Mouse (Mus musculus) kidney, postnatal 25 days (tissue): ENCODE measurements around the gene Gm10974.

ENCODE experiments used
- DNase-seq, 2 experiments: peaks; one replicate each; pipeline ENCODE4 v3.0.0; 2021; ENCODE audit warnings: mixed read lengths in 2 of 2

Gene Gm10974

GRCm38 (mm10) chr7:66406971-66407370, 41.3 kb downstream of the Gm10974 start:
- DNase-seq = no peak

- DNase-seq = peak in 1 of 2 experiments; percentile 38
Measured at GRCm38 (mm10) chr7:66409433-66409832, 43.7 kb downstream of the Gm10974 start.

DNA sequence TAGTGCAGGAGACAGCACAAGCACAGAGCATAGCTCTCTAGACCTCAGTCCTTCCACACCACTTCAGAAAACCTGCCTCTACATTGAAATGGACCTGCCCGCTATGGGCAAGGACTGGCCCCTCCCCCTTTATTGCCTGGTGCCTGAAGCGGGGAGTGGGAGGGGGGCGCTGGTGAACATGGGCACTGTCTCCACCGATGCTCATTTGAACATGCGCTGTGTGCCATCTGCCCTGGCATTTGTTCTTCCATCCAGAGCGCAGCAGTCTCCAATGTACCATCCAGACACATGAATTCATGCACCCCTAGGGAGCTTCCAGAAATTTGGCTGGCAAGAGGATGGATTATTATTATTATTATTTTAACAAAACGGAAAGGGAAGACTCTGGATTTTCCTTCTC, 47.4 kb downstream of the Gm10974 start:
- no peak for DNase-seq

DNA sequence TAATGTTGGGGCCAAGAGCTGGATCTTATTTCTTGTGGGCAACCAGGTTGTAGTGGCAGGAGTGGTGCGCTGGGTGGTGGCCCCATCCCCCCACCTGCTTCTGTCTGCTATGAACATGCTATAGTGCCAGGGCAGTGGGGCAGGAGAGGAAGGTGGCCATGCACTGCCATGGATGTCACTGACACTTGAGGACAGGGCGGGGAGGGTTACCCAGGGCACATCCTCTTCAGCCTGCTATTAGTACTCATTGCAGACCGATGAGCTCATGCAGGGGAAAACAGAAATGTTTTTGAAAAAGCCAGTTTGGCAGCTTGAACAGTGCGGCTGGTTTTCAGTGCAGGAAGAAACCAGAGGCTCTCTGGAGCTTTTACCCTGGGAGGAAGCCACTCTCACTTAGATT, 51.1 kb downstream of the Gm10974 start:
- peak; percentile 3 to 40 for DNase-seq

- DNase-seq = no peak
Measured at GRCm38 (mm10) chr7:66418981-66419380, 53.3 kb downstream of the Gm10974 start.

- no peak for DNase-seq
Measured at GRCm38 (mm10) chr7:66421903-66422302, 56.2 kb downstream of the Gm10974 start.

DNA sequence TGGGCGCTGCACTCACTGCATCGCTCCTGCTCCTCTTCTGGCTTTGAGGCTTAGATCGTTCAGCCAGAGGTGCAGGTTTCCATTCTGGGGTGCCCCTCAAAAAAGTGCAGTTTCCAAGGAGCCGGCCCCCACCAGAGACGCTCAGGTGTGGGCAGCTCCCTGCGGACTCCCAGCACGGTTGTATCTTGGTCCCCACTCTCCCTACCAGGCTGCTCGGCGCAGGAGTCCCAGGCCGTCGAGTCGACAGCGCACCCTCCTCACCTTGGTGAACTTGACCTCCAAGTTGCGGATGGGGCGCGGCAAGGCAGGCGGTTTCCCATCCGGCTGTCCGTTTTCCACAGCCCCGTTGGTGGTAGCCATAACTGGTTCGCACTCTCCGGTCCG, 61.3 kb downstream of the Gm10974 start:
- DNase-seq = no peak

DNA sequence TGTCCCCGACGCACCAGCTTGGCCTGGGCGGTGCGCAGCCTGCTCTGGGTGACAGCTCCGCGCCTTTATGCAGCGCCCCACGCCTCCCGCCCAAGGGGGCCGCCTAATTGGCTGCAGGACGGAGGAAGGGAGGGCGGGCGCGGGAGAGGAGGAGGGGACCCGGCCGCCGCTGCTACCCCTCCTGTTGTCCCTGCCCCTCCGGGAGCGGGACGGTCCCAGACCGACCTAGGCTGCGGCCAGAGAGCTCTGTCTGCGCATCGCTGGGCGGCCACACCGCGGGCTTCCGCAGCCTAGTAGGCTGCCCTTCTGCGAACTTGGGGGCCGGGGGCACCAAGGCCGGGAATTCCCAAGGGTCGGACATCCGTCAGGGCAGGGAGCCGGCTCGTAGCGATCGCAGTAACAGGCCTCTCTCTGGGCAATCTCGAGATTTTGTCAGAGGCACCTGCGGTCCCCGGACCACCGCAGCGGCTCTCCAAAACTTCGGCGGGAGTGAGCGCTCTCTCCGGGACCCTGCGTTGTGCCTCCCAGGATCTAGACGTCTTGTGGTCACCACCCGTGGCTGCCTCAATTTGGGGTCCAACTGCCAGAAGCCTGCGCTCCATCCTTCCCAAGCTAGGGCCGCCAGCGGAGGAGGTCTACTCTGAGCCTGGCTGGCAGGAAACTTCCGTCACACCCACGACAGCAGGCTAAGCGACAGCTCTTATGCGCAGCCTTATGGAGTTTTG, 61.9 kb downstream of the Gm10974 start, which contains the start of gene Aldh1a3:
Aldh1a3 (minus strand) TSS at position 81 of the 725 bp plus-strand sequence.
- peak; percentile 49 to 76 for DNase-seq

DNA sequence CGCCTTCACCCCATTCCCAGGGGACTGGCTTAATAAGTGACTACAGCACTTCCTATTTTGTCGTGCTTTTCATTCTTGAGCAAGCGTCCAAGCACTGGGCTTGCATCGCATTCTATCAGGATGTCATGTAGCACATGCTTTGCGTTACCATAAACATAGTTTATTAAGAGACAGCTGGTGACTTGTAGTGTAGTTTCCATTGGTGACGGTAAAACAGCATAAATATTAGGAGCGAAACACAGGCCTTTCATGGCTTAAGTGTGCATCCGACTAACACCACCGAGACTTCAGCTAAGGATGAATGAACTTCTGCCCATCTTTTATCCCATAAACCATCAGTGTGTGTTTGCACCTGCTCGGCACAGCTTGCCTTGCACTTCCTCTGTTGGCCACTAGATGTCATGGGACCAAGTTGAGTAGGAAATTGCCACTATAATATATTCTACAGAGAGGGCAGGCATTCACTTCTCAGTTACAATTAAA, 68.8 kb downstream of the Gm10974 start:
- peak; percentile 69 to 80 for DNase-seq
